Mouse (Mus musculus) Patski (cell line): ENCODE data around the gene Gpr137. TPM values are rescaled to one million over a fixed set of nuclear protein-coding genes. Genes with fewer than 3 reads are reported as not detected.
A peak's percentile ranks its signal among the peaks of the same experiment; 100 is the strongest.

Source experiments
- ATAC-seq: fragments of 100-300 bp; one replicate; pipeline ENCODE4 v1.8.0; 2021
- CTCF ChIA-PET: fragments of 350-600 bp; sonication (Branson Sonifier 250); formaldehyde crosslinking; loops from one replicate; lab custom pipeline; 2022; ENCODE audit warnings: inconsistent platforms; lab: Charles Lee
- POLR2A ChIA-PET: fragments of 350-600 bp; sonication (Branson Sonifier 250); formaldehyde crosslinking; loops from one replicate; lab custom pipeline; 2022; ENCODE audit warnings: antibody characterized with exemption, inconsistent platforms; lab: Charles Lee
- DNase-seq: peaks from one replicate; pipeline ENCODE4 v3.0.0-alpha.2; 2011; ENCODE audit warnings: low read depth, low spot score
- H3K27me3 ChIP-seq: fragments of 371-371 bp; one replicate; pipeline ENCODE4 v1.5.1; 2021
- CTCF ChIP-seq: fragments of 100-300 bp; IDR thresholded peaks from one replicate; pipeline ENCODE4 v1.5.1; 2021
- in situ Hi-C: fragments of 300-500 bp; cut with MboI; formaldehyde crosslinking; loops from 3 replicates; pipeline ENCODE4 v1.11.1; 2018; ENCODE audit warnings: low pct_unique_long_range_greater_than_20kb, mixed read lengths
- polyA plus RNA-seq: library from polyadenylated mRNA; unstranded; gene quantifications from one replicate; pipeline ENCODE4 v1.2.3, GENCODE M21; 2021

The Gpr137 gene
- polyA plus RNA-seq, 1 experiment from 2014 or later, result 73.0 TPM

- TF ChIP-seq CTCF, result no peak
- ATAC-seq (peak; percentile 29), DNase-seq (no peak)
- ChIA-PET CTCF (interaction anchor here (0.8 to 5.5 kb wide), 5 partner anchors 10 to 51 kb away, joined by 3 to 36 read pairs (median 3); partner anchors contain the start of genes Catsperz and Esrra), POLR2A (interaction anchor here (0.6 to 7.0 kb wide), 11 partner anchors 14 to 1412 kb away, joined by 3 to 44 read pairs (median 4); partner anchors contain the start of genes Bad, Gpr137, Nudt22 and Prdx5)
- in situ Hi-C loops, result loop anchor here (5.0 kb wide), 1 partner anchor 52 kb away; the partner anchor contains the start of gene Esrra
- H3K27me3 ChIP-seq, result no peaks in the 10 kb centered on the region
Measured at GRCm38 (mm10) chr19:6974211-6975205, 32.2 kb upstream of the Gpr137 start, which contains the start of gene Ppp1r14b. Gene Ppp1r14b (plus strand): TSS chr19:6974968.

- TF ChIP-seq CTCF, result no peak
- CTCF ChIA-PET, result interaction anchor here (1.1 kb wide), 1 partner anchor 11 kb away, joined by 3 read pairs; no protein-coding TSS in a partner anchor
- in situ Hi-C loops, result no loop called here
Measured at GRCm38 (mm10) chr19:6973581-6974190, 31.4 kb upstream of the Gpr137 start.

GRCm38 (mm10) chr19:6972247-6972917, 30.1 kb upstream of the Gpr137 start:
- POLR2A ChIA-PET, result interaction anchor here (0.8 to 3.7 kb wide), 3 partner anchors 15 to 31 kb away, joined by 3 to 20 read pairs (median 3); partner anchors contain the start of gene Bad
- ATAC-seq, result no peak
- no peak for TF ChIP-seq CTCF
- no peaks in the 10 kb centered on the region for H3K27me3 ChIP-seq
- CTCF ChIA-PET, result interaction anchor here (1.1 to 1.4 kb wide), 3 partner anchors 7 to 22 kb away, joined by 3 to 4 read pairs (median 4); no protein-coding TSS in a partner anchor
- in situ Hi-C loops, result no loop called here
- DNase-seq, result no peak

More at GRCm38 (mm10) chr19:6973581-6974190, 31.4 kb upstream of the Gpr137 start:
- POLR2A ChIA-PET, result interaction anchor here (0.7 to 7.0 kb wide), 6 partner anchors 15 to 622 kb away, joined by 3 to 44 read pairs (median 4); partner anchors contain the start of genes Bad, Gpr137 and Vegfb
- no peak for ATAC-seq
- DNase-seq, result no peak
- no peaks in the 10 kb centered on the region for H3K27me3 ChIP-seq

DNA sequence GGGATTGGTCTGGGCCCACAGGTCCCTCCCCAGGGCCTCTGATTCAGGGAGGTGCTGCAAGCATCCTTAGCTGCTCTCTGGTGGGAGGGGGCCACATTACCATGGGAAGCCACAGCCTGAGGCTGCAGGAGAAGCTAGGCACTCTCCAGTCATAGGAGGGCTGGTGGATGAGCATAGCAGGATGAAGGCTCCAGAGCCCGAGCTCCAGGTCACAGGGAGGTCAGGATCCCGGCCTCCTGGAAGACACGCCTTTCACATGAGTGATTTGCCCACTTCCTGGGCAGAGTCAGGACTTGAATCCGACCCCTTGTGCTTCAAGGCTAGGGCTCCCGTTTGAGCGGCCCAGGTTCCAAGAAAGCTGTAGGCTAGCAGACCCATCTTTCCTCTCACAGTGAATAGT, 29.4 kb upstream of the Gpr137 start:
- DNase-seq, result no peak
- no peak for ATAC-seq
- TF ChIP-seq CTCF, result no peak
- H3K27me3 ChIP-seq, result no peaks in the 10 kb centered on the region
- ChIA-PET CTCF (interaction anchor here (1.1 to 3.6 kb wide), 5 partner anchors 8 to 47 kb away, joined by 3 to 21 read pairs (median 4); no protein-coding TSS in a partner anchor), POLR2A (interaction anchor here (0.6 to 3.7 kb wide), 4 partner anchors 11 to 30 kb away, joined by 3 to 20 read pairs (median 5); partner anchors contain the start of genes Bad and Gpr137)
- in situ Hi-C loops, result no loop called here

GRCm38 (mm10) chr19:6970460-6971085, 28.3 kb upstream of the Gpr137 start:
- in situ Hi-C loops, result no loop called here
- no peak for DNase-seq
- TF ChIP-seq CTCF, result no peak
- CTCF ChIA-PET, result interaction anchor here (1.0 to 3.6 kb wide), 8 partner anchors 9 to 48 kb away, joined by 3 to 21 read pairs (median 8); partner anchors contain the start of gene Fkbp2
- no peaks in the 10 kb centered on the region for H3K27me3 ChIP-seq
- no peak for ATAC-seq
- POLR2A ChIA-PET, result interaction anchor here (0.6 to 3.7 kb wide), 7 partner anchors 14 to 130 kb away, joined by 3 to 20 read pairs (median 4); partner anchors contain the start of genes Bad, Gpr137 and Rps6ka4

- CTCF ChIA-PET, result interaction anchor here (1.0 to 3.6 kb wide), 8 partner anchors 9 to 48 kb away, joined by 3 to 21 read pairs (median 8); partner anchors contain the start of gene Fkbp2
- DNase-seq, result no peak
- in situ Hi-C loops, result no loop called here
- no peaks in the 10 kb centered on the region for H3K27me3 ChIP-seq
- POLR2A ChIA-PET, result interaction anchor here (0.6 to 3.7 kb wide), 7 partner anchors 11 to 130 kb away, joined by 3 to 20 read pairs (median 4); partner anchors contain the start of genes Bad, Gpr137 and Rps6ka4
- TF ChIP-seq CTCF, result no peak
- peak; percentile 65 for ATAC-seq
Measured at GRCm38 (mm10) chr19:6969665-6970381, 27.5 kb upstream of the Gpr137 start.

GRCm38 (mm10) chr19:6969291-6969664, 27.0 kb upstream of the Gpr137 start:
- TF ChIP-seq CTCF, result no peak
- DNase-seq (no peak), ATAC-seq (no peak)
- no peaks in the 10 kb centered on the region for H3K27me3 ChIP-seq
- CTCF ChIA-PET, result interaction anchor here (1.1 to 3.6 kb wide), 5 partner anchors 10 to 45 kb away, joined by 6 to 21 read pairs (median 11); partner anchors contain the start of gene Fkbp2
- in situ Hi-C loops, result no loop called here
- POLR2A ChIA-PET, result interaction anchor here (0.9 to 3.7 kb wide), 4 partner anchors 12 to 26 kb away, joined by 3 to 20 read pairs (median 6); partner anchors contain the start of genes Bad and Gpr137
